Mouse (Mus musculus) thymus, adult 2 months (tissue): ENCODE results near the gene Kif5c. TPM values are rescaled to one million over a fixed set of nuclear protein-coding genes. Genes with fewer than 3 reads are reported as not detected.

Source experiments
- DNase-seq: peaks from one replicate; pipeline ENCODE4 v3.0.0; 2021
- H3K27ac ChIP-seq: fragments of 200-500 bp; 2 replicates; pipeline ENCODE4 v1.5.1; 2012; ENCODE audit warnings: low read length, control low read depth; ENCODE audit not compliant: control insufficient read depth, insufficient read depth
- H3K27me3 ChIP-seq: fragments of 200-500 bp; 2 replicates; pipeline ENCODE4 v1.6.1; 2012; ENCODE audit warnings: mild to moderate bottlenecking, low read length, moderate library complexity, mixed read lengths; ENCODE audit not compliant: control insufficient read depth, insufficient read depth
- H3K36me3 ChIP-seq: fragments of 200-500 bp; 2 replicates; pipeline ENCODE4 v1.6.1; 2012; ENCODE audit warnings: mild to moderate bottlenecking, low read length, moderate library complexity; ENCODE audit not compliant: control insufficient read depth, insufficient read depth
- H3K4me1 ChIP-seq: fragments of 200-500 bp; replicated peaks from 2 replicates; pipeline ENCODE4 v1.6.1; 2012; ENCODE audit warnings: low read length; ENCODE audit not compliant: control insufficient read depth, insufficient read depth
- H3K4me3 ChIP-seq: fragments of 200-500 bp; 2 replicates; pipeline ENCODE4 v1.5.1; 2012; ENCODE audit warnings: mild to moderate bottlenecking, low read length, control low read depth, moderate library complexity; ENCODE audit not compliant: control insufficient read depth, insufficient read depth
- CTCF ChIP-seq: fragments of 200-500 bp; IDR thresholded peaks from 2 replicates; pipeline ENCODE4 v1.5.1; 2012; ENCODE audit warnings: mild to moderate bottlenecking, control low read depth, low read length, moderate library complexity, borderline replicate concordance; ENCODE audit not compliant: control insufficient read depth, poor library complexity, insufficient read depth; ENCODE audit errors: extremely low read depth
- POLR2A ChIP-seq: fragments of 200-500 bp; IDR thresholded peaks from 2 replicates; pipeline ENCODE4 v1.6.1; 2012; ENCODE audit warnings: mild to moderate bottlenecking, low read length, control low read depth, moderate library complexity; ENCODE audit not compliant: control insufficient read depth, poor library complexity, insufficient read depth; ENCODE audit errors: extremely low read depth
- WGBS: fragments of 180-500 bp; shearing (Covaris S2); methylation state at CpG from one replicate; pipeline ENCODE4 v1.1.7; 2018; 5-methylcytosine and 5-hydroxymethylcytosine counted together
- polyA plus RNA-seq: library from polyadenylated mRNA; depleted of rRNA; stranded (reverse); fragments of >200 nt; gene quantifications from 2 replicates; pipeline ENCODE4 v1.2.3, GENCODE M21; 2012

The Kif5c gene
- polyA plus RNA-seq, 1 experiment: 0.40 TPM

GRCm38 (mm10) chr2:49659964-49660363, 40.9 kb downstream of the Kif5c start:
- H3K27me3 ChIP-seq: no peaks in the 10 kb centered on the region
- no peak for DNase-seq
- 77% methylated on average over 8 of the region's 8 CpGs for WGBS
- TF ChIP-seq POLR2A: no peak
- no peak for TF ChIP-seq CTCF
- H3K4me3 ChIP-seq: no peak overlapping the region
- H3K4me1 ChIP-seq: no peaks in the 10 kb centered on the region
- H3K27ac ChIP-seq: no peak overlapping the region
- no peaks in the 10 kb centered on the region for H3K36me3 ChIP-seq

- Histone ChIP-seq H3K27me3 (no peaks in the 10 kb centered on the region), H3K36me3 (no peaks in the 10 kb centered on the region), H3K4me1 (no peaks in the 10 kb centered on the region), H3K4me3 (no peak overlapping the region), H3K27ac (no peak overlapping the region)
- DNase-seq: no peak
- WGBS: 97% methylated on average over 12 of the region's 12 CpGs
- TF ChIP-seq POLR2A: no peak
- TF ChIP-seq CTCF: no peak
Observed at GRCm38 (mm10) chr2:49660375-49660923, 41.4 kb downstream of the Kif5c start.

GRCm38 (mm10) chr2:49661348-49661747, 42.2 kb downstream of the Kif5c start:
- no peak for DNase-seq
- no peaks in the 10 kb centered on the region for H3K4me1 ChIP-seq
- H3K27me3 ChIP-seq: no peaks in the 10 kb centered on the region
- H3K36me3 ChIP-seq: no peaks in the 10 kb centered on the region
- H3K4me3 ChIP-seq: no peak overlapping the region
- no peak overlapping the region for H3K27ac ChIP-seq
- TF ChIP-seq POLR2A (no peak), CTCF (no peak)

GRCm38 (mm10) chr2:49661872-49662271, 42.8 kb downstream of the Kif5c start:
- no peak overlapping the region for H3K4me3 ChIP-seq
- H3K27me3 ChIP-seq: no peaks in the 10 kb centered on the region
- no peaks in the 10 kb centered on the region for H3K36me3 ChIP-seq
- no peak for DNase-seq
- H3K27ac ChIP-seq: no peak overlapping the region
- no peaks in the 10 kb centered on the region for H3K4me1 ChIP-seq
- WGBS: 88% methylated on average over 3 of the region's 3 CpGs
- no peak for TF ChIP-seq POLR2A
- TF ChIP-seq CTCF: no peak

GRCm38 (mm10) chr2:49671753-49672500, 52.8 kb downstream of the Kif5c start:
- 91% methylated on average over 12 of the region's 12 CpGs for WGBS
- TF ChIP-seq POLR2A: no peak
- no peaks in the 10 kb centered on the region for H3K4me1 ChIP-seq
- DNase-seq: no peak
- H3K27ac ChIP-seq: no peak overlapping the region
- no peak overlapping the region for H3K4me3 ChIP-seq
- no peaks in the 10 kb centered on the region for H3K27me3 ChIP-seq
- H3K36me3 ChIP-seq: no peaks in the 10 kb centered on the region

GRCm38 (mm10) chr2:49672501-49672874, 53.4 kb downstream of the Kif5c start:
- no peak overlapping the region for H3K27ac ChIP-seq
- no peak overlapping the region for H3K4me3 ChIP-seq
- no peaks in the 10 kb centered on the region for H3K27me3 ChIP-seq
- TF ChIP-seq CTCF (no peak), POLR2A (no peak)
- H3K4me1 ChIP-seq: no peaks in the 10 kb centered on the region
- no peaks in the 10 kb centered on the region for H3K36me3 ChIP-seq
- DNase-seq: no peak
- WGBS: 92% methylated on average over 7 of the region's 7 CpGs
